Mouse (Mus musculus) CD4-positive helper T cell, adult 2 months (primary cell): ENCODE results near the gene Nipal3.

ENCODE experiments used
- DNase-seq: peaks from one replicate; pipeline ENCODE4 v3.0.0-alpha.2; 2012; ENCODE audit warnings: low read depth, missing footprints, low spot score

The Nipal3 gene

DNA sequence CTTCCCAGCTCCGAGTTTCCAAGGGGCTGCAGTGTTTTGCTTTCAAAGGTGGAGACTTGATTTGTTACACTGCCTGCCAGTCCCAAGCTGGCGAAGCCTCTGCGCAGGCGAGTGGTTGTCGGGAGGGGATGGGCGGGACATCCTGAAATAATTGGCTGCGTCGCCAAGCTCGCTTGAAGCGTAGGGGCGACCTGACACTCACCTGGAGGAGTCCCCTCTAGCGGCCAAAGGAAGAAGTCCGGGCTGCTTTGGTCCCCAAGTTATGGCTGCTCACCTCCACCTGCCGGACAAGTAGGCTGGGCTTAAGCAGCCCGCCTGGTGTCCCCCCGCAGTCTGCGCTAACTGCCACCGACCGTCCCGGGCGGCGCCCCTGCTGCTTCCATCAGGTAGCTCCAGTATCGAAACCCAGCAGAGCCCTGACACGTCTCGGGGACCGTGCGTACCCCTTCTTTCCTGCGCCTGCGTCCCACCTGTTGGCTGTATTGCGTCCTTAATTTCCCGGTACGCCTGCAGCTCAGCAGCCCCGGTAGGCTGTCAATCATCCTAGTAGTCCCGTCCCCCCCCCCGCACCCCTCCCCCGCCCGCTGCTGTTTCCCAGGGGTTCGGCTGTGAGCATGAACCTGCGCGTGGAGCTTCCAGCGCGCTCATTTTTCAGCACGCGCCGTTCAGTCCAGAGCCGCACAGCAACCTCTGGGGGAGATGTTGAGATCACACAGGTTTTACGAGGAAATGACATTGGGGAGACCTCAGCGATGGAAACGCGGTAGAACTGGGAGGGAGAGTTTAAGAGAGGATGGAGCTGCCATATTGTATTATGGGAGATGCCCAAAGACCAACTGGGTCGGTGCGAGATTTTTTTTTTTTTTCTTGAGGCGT is at the start of gene Nipal3, which contains the start of gene Stpg1:
TSS of gene Nipal3 (minus strand) at position 518 of the 876 bp plus-strand sequence.
TSS of gene Stpg1 (plus strand) at position 270 of the 876 bp plus-strand sequence.
- DNase-seq = peak; percentile 96

DNA sequence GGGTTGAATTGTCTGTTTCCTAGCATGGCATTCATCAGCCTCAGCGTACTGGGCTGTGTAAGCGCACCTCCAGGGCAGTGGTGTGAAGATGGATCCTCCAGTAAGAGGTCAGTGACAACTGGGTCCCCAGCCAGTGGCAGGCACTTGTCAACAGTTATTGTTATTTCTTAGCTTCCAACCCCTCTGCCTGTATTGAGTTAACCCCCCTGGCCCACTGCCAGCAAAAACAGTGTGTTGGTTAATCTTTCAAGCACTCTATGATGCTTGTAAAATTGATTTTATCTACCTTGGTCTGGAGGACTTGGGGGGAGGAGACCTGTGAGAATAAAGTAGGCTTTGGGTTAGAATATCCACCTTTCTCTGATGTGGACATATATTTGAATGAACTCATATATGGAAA is 49.4 kb upstream of the Nipal3 start:
- DNase-seq = no peak

DNA sequence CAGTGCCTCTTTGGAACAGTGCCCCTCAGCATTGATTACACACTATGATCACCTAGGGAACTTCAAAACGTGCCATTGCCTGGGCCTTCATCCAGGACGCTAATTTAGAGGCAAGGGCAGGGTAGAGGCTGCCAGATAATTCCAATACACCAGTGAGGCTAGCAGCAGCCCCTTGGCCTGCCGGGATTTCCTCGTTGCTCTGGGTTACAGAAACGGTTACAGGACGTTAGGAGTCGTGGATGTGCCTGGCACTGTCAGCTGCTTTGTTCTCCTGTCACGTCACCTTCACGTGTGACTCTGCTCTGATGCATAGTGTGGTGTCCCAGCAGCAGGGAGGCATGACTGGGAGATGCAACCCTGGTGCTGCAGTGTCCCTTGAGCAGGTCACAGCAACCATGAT is 45.2 kb upstream of the Nipal3 start:
- DNase-seq = no peak

DNA sequence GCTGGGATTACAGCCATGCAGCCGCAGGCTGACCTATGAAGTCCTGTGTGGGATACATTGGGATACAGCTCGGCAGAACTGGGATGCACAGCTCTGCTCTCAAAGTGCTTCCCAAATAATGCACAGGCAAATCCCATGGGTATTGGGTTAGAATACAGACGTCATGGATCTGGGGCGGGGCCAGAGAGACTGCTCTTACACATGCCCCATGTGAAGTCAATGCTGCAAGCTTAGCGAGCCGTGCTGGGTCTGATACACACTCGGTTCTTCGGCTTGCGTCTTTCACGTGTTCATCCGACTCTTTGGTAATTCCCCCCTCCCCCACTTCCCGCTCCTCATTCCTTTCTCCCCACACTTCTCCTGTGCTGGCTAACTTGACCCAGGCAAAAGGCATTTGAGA is 44.2 kb upstream of the Nipal3 start:
- no peak for DNase-seq

DNA sequence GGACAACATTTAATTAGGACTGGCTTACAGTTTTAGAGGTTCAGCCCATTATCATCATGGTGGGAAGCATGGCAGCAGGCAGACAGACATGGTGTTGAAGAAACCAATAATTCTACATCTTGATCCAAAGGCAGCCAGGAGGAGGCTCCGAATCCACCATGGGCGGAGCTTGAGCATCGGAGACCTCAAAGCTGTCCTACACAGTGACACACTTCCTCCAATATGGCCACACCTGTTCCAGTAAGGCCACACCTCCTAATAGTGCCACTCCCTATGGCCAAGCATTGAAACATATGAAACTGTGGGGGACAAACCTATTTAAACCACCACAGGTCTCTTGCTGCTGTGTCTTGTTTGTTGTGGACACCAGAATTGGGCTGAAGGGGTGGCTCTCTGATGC is 40.2 kb upstream of the Nipal3 start:
- no peak for DNase-seq

DNA sequence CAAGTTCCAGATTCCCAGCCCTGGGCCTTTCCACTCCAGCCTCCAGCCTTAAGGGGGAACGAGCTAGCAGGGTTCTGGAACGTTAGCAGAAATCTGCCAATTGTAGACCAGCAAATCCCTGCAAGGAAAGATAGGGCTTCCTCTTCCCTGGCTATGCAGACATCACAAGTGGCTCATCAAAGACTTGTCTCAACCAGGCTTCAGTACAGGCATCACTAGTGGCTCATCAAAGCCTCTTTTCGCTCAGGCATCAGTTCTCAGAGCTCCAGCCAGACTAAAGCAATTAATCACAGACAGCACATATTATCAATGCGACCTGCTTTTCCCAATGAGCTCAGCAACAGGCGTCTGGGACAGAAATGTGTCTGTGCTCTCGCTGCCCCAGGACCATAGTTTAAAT is 38.2 kb upstream of the Nipal3 start:
- no peak for DNase-seq

DNA sequence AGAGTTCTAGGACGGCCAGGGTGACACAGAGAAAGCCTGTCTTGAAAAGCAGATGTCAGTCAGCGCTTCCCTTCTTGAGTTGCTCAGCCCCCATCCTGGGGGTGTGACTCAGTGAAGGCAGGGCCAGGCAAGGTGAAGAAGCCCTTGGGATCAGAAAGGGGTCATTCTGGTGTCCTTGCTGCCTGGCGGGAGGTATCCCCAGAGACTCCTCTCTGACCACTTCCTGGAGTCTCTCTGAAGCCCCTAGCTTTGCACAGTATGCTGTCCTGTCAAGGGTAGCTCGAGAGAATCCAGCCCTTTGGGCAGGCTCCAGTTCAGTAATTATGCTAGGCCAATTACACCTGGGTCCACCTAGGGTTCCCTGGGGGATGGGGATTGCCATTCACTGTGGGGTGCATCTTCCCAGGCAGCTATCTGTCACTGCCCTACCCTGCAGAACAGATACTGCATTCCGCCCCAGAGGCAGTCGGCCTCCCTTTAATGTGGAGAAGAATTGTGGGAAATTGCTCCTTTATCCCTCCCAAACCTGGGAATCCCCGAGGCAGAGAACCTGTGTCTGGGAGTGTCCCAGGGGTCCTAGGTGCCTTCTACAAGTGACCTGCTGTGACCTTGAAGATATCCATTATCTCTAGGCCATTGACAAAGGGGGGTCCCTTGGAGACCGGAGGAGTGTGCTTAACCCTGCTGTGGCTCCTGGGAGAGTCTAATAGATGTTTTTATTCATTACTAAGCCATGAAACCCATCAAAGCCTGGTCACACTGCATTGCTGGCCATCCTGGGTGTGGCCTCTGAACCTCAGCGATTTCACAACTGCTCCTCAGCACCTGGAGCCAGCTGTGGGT is 37.2 kb upstream of the Nipal3 start:
- no peak for DNase-seq

DNA sequence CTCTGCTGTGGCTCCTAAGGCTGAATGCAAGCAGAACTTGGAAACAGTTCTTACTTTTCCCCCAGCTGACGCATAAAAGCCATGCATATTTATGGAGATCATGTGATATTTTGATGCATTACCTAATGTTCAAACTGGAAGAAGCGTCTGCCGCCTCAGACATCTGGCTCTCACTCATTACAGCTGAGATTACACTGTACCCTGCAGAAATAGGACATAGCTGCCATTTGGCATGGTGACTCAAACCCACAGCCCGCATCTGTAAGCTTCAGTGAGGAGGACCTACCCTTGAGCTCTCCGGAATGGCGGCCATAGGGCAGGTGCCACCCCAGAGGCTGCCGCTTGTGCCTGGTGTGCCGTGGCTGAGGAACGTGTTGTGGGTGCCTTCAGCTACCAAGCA is 36.4 kb upstream of the Nipal3 start:
- no peak for DNase-seq

DNA sequence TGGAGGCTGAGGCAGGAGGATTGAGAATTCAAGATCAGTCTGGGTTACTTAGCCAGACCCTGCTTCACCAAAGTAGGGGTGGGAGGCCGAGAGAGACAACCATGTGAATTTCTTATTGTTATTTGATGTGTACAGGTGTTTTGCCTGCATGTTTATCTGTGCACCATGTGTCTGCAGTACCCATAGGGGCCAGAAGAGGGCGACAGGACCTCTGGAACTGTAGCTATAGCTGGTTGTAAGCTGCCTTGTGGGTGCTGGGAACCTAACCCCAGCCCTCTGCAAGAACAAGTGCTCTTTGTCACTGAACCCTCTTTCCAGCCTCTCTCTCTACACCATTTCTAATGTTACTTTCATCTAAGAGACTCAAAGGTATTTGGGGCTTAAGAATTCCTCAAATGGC is 35.4 kb upstream of the Nipal3 start:
- DNase-seq = no peak

DNA sequence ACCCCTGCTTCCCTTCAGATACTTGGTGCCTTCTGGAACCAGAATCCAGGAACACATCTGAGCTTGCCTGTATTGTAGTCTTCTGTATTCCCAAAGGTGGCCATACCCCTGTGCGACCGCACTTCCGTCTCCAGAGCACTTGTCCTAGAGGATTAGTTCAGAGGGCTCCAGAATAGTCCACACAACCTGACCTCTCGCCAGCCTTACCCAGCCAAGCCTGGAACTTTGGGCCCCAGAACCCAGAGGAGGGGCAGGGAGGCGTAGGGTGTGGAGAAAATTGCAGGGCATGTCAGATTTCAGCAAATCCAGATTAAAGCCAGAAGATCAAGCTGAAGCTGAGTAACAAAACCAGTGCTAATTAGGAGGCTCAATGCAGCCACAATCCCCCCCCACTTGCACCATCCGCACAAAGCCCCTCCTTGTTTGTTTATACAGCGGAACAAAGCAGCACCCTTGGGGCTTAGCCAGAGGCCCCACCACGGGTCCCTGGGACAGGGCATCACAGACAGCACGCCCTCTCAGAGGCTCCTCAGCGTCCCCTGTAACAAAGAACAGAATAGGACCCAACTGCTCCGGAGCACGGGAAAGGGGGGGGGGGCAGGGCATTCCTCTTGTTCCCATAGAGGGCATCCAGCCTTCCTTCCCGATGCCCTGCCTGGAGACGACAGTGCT is 31.3 kb upstream of the Nipal3 start:
- no peak for DNase-seq

DNA sequence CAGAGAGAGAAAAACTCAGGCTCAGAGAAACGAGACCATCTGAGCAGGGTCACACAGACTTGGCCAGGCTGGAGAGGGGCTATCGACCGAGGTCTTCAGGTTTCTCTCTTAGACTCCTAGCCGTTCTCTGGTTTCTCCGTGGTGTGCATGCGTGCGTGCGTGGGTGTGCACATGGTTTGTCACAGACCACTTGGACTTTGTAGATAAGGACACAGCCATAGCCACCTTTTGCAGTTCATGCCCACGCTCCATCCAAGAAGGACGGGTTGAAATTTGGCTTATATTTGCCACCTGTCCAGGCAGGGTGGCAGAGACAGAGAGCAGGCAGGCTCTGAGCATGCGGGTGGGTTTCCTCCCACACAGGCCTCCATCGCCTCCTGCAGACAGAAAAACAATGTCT is 30.2 kb upstream of the Nipal3 start:
- DNase-seq = no peak

DNA sequence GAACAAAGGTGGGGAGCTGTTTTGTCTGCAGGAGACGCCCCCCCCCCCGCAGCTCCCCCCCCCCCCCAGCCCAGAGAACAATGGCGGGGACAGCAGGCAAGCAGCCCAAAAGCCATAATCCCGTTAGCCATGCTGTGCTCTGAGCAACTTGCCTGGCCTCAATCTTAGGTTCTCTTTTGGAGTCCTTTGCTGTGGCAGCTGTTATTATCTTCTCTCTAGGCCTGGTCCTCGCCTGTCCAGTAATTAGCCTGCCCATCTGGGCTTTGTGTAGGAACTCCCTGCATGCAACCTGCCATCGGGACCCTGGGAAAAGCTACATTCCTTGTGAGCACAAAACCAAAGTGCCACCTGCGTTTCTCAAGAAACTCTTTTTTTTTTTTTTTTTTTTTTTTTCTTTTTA is 29.1 kb upstream of the Nipal3 start:
- DNase-seq = no peak

DNA sequence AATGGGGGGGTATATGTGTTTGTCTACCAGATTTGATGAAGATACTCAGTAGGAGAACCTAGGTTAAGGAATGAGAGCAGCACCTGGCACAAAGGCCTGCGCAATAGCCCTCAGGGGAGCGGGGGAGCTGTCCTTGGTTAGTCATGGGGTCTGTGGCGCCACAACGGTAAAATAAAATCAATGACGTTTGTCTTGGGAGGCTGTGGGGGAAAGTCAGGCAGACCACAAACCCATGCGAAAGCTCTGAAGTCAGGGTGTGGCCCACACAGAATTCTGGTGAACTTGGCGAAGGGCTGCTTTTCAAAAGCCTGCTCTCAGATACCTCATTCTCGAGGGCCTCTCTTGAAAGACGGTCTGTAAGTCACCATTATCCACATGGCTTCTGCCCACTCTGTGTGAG is 25.6 kb upstream of the Nipal3 start:
- peak; percentile 75 for DNase-seq

DNA sequence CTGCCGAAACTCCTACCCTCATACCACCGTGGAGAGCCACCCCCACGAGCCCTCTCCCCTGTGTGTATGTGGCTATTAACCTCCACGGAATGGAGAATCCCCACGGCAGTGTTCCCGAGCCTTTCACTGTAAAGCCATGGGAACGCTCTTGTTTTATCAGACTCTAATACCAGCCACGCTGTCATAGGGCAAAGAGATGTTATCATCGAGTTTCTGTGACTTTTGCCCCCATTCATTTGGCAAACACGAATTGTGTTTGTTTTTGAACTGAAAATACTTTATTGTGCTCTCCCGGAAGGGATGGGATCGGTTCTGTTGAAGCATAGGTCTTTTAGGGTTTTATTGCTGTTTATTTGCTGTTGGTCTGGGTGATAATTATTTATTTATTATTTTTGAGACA is 23.3 kb upstream of the Nipal3 start:
- DNase-seq = no peak

DNA sequence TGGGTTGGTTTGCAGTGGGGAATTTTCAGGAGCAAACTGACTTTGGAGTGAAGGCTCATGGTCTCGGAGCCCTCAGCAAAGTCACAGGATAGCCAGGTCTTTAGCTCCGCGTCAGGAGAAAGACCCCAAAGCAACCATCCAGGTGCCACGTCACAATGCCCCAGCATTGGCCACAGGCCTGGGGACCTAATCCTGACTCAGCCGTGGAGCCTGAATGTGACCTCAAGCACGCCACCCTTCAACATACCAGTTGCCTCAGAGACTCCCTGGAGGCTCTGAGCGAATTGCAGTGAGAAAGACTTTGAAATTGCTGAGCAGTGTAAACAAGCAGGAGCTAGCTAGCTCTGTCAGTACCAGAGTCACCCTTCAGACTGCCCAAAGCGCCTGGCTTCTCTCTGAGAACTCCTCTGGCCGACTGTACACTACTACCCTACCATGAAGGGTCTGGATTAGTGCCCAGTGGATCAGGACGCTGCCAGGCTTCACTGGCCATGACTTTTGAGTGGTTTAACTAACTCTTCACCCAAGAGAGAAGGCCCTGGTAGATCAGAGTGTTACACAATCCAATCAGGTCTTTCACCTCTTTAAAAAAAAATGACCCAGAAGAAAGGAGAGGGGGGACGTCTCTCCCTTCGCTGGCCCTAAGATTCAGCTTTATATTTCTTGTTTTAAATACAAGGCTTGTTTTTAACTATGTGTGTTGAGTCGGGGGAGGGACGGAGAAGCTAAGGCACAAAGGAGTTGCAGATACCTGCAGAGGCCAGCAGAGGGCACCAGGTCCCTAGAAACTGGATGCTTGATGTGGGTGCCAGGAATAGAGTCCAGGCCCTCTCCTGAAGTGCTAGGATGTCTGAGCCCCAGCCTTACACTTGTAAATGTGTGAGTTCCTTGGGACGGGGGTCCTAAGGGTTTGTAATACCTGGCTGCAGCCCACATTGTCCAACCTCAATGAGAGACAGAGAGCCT is 21.8 kb upstream of the Nipal3 start:
- peak; percentile 52 for DNase-seq

DNA sequence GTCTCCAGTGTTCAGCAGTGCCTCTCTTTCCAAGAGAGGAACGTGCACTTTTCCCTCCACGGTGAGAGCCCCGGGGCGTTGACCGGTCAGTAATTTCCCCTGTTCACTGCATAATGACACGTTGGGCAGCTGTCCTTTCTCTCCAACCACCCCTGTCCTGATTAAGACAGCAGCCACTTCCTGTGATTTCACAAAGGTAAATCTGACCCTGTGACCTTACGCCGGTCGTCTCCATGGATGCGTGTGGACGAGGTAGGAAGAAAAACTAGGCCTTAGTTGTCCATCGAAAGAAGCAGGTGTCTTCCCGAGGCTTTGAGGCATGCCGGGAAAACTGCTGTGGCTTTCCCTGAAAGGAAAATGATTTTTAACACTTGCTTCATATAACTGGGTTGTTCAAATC is 20.1 kb upstream of the Nipal3 start:
- DNase-seq = no peak

DNA sequence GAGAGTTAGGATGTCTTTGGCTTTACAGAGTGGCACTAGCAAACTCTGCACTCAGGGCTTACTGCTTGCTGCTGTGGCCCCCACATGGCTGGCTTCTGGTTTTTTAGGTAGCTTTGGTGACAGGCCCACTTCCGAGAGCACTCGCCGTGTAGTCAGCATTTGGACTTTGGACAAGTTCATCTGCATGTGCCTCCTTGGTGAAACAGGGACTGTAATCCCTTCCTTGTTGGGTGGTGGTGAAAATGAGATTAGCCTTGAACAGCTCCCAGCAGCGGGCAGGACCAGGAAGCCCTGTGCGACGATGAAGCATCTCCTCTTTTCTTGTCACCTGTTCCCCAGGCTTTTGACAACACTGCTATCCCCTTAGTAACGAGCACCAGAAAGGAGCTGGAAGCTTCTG is 19.0 kb upstream of the Nipal3 start:
- DNase-seq = no peak

DNA sequence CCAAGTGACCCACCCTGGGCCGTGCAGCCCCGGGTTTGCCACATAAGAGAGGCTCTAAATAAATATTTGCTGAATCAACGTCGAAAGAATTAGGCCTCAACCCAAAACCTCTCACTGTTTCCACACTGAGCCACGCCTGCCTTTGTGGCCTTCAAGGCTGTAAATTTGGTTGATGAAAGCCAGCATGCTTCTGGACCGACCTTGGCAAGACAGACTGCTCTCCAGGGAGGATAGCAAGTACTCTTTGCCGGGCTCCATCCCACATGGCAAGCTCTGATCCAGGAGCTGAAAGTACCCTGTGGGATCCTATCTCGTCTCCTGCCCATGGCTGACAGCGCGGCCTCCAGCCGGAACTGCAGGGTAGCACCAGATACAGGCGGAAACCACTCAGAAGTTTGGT is 14.7 kb upstream of the Nipal3 start:
- DNase-seq = no peak

DNA sequence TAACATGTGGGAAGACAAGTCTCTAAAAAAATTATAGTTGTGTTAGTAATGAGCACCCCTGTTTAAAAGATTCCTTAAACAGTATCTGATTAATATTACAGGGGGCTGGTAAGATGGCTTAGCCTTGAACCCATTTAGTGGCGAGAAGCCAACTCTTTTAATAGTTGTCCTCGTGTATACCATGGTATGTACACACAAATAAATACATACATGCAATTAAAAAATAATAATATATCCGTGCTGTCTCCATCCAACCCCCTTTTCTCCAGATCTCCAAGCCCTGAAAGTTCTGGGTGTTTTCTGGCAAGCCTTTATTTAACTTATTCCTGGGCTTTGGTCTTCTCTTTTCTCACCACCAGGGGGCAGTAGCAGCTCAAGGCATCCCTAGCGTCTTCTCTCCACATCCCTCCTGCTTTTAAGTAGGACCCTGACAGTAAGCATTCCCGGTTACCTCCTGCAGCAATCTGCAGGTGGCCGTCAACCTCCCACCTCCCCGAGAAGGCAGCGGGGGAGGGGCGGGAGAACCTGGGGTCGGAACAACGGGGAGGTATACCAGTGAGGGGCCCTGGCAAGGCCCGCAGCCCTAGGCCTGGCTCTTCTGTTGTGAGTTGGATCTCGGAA is 13.7 kb upstream of the Nipal3 start:
- DNase-seq = peak; percentile 62

DNA sequence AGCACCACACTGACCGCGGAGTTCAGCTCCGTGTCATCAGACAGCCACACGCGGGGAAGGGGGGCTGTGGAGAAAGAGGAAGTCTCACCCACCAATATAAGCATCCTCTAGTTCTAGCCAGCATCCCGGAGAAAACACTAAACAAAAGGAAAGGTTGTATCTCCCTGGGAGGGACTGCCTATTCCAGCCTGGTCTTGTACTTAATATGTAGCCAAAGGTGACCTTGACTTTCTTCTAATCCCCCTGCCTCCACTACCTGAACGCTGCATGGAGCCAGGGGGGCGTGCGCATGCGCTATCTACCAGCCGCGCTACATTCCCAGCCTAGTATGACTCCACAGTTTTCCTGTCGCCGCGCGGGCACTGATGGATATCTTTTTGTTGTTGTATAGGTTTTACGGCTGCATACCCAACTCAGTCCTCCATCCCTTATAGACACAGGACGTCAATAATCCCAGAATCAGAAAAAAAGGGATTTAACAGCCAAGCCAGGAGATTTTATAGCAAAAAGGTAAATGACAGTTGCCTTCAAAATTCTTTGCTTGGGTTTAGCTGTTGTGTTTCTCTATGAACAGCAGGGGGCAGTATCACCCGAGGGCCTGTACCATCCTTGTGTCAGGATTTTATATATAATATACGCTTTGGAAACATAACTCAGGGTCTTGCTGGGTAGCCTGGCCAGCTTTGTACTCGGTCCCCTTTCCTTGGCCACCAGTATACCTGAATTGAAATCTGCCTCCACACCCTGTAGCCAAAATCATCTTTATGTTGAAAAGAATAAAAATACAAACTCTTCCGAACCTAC is 12.9 kb upstream of the Nipal3 start:
- peak; percentile 42 for DNase-seq
